9 mouse cellular contexts compared by ENCODE assay signal in genomic region chr11:32718371-32718770, GRCm38 (mm10).
DNase-seq lines count a peak whose midpoint lies in the region.
"Had no signal": no experiment of that assay in that cellular context is flagged by ENCODE, and none has a peak within 500 bp of the region (broad histone marks: within the 10 kb centered on the region; RNA-seq: fewer than 3 reads in every experiment).

No protein-coding gene starts in this region.

- intact Hi-C loops in heart, postnatal 14 days (cut with DNase I), result loop anchor here (5.0 kb wide), 1 partner anchor 379 kb away; no protein-coding TSS in a partner anchor
- intact Hi-C loops in heart, postnatal 36 days (cut with DNase I), result loop anchor here (5.0 kb wide), 1 partner anchor 379 kb away; no protein-coding TSS in a partner anchor

- peak; percentile 22 to 57 for DNase-seq in heart, postnatal 14 days
- DNase-seq in heart, postnatal 36 days, result no peak
- DNase-seq in 416B (ENCODE audit: low read depth) (peak; percentile 34), R1 (ENCODE audit: low read depth, low spot score) (peak; percentile 65)
- DNase-seq in kidney, postnatal 14 days, result peak; percentile 54
- no peak for DNase-seq in thymus, postnatal 14 days
- no peak for DNase-seq in urinary bladder, postnatal 4 days (ENCODE audit: low spot score in 2 of 2)
- no peak for DNase-seq in thymus, postnatal 10 days (ENCODE audit: low spot score in 2 of 2)
- DNase-seq: midbrain, embryonic 14.5 days had no signal

Comparison
In these comparisons a context has a peak if more than half of its experiments do, and no peak if none do; other contexts are left out.
1. DNase-seq: peak in heart, postnatal 14 days (2 of 2), 416B (single experiment), R1 (single experiment) and kidney, postnatal 14 days (single experiment); none in heart, postnatal 36 days (0 of 2), thymus, postnatal 14 days (single experiment), urinary bladder, postnatal 4 days (0 of 2) and thymus, postnatal 10 days (0 of 2).